Mouse (Mus musculus) limb, embryonic 11.5 days (tissue): ENCODE measurements around the gene Gm21887. TPM values are rescaled to one million over a fixed set of nuclear protein-coding genes. Genes with fewer than 3 reads are reported as not detected.
A peak's percentile ranks its signal among the peaks of the same experiment; 100 is the strongest.
"Not testable (repeated sequence)": the region's sequence is repeated elsewhere in the genome, so short reads cannot be mapped to it uniquely, and the experiment has no call there.

Experiments
- ATAC-seq: fragments of 200-750 bp; cut with Nextera tagmentation; 2 replicates; pipeline ENCODE4 v1.8.0; 2017; ENCODE audit warnings: low read depth; ENCODE audit not compliant: insufficient number of reproducible peaks, low FRiP score, low TSS enrichment
- DNase-seq: peaks from one replicate; pipeline ENCODE4 v3.0.0-alpha.2; 2015; ENCODE audit warnings: low spot score
- H3K27ac ChIP-seq: fragments of 300-500 bp; sonication (generic); replicated peaks from 2 replicates; pipeline ENCODE4 v1.5.1; 2014; ENCODE audit warnings: low read depth, mild to moderate bottlenecking, low read length
- H3K27me3 ChIP-seq: fragments of 300-500 bp; sonication (generic); 2 replicates; pipeline ENCODE4 v1.6.1; 2014; ENCODE audit warnings: mild to moderate bottlenecking, low read length, mixed read lengths; ENCODE audit not compliant: control insufficient read depth, insufficient read depth
- H3K36me3 ChIP-seq: fragments of 300-500 bp; sonication (generic); 2 replicates; pipeline ENCODE4 v1.6.1; 2014; ENCODE audit warnings: mild to moderate bottlenecking, low read length, moderate library complexity, mixed read lengths; ENCODE audit not compliant: control insufficient read depth, insufficient read depth
- H3K4me1 ChIP-seq: fragments of 300-500 bp; sonication (generic); 2 replicates; pipeline ENCODE4 v1.6.1; 2014; ENCODE audit warnings: low read length, mixed read lengths; ENCODE audit not compliant: control insufficient read depth, insufficient read depth
- H3K4me2 ChIP-seq: fragments of 300-500 bp; sonication (generic); 2 replicates; pipeline ENCODE4 v1.6.1; 2014; ENCODE audit warnings: low read depth, mild to moderate bottlenecking, moderate library complexity; ENCODE audit not compliant: severe bottlenecking
- H3K4me3 ChIP-seq: fragments of 300-500 bp; sonication (generic); 2 replicates; pipeline ENCODE4 v1.5.1; 2014; ENCODE audit warnings: low read depth, low read length
- H3K9ac ChIP-seq: fragments of 300-500 bp; sonication (generic); 2 replicates; pipeline ENCODE4 v1.6.1; 2014; ENCODE audit warnings: mild to moderate bottlenecking, low read length
- H3K9me3 ChIP-seq: fragments of 300-500 bp; sonication (generic); 2 replicates; pipeline ENCODE4 v1.6.1; 2016; ENCODE audit warnings: low read length; ENCODE audit not compliant: control insufficient read depth
- WGBS: fragments of 180-500 bp; shearing (Covaris S2); extraction: QIAGEN DNeasy Blood & Tissue Kit; methylation state at CpG from one replicate; pipeline ENCODE4 v1.1.7; 2014; 5-methylcytosine and 5-hydroxymethylcytosine counted together
- polyA plus RNA-seq: library from polyadenylated mRNA; unstranded; fragments of >200 nt; fragmentation: Nextera tagmentation; extraction: Ambion mirVana; gene quantifications from 2 replicates; pipeline ENCODE4 v1.2.1, GENCODE M21; 2014

The Gm21887 gene
- polyA plus RNA-seq, 1 experiment from 2014 or later, result 244 TPM

DNA sequence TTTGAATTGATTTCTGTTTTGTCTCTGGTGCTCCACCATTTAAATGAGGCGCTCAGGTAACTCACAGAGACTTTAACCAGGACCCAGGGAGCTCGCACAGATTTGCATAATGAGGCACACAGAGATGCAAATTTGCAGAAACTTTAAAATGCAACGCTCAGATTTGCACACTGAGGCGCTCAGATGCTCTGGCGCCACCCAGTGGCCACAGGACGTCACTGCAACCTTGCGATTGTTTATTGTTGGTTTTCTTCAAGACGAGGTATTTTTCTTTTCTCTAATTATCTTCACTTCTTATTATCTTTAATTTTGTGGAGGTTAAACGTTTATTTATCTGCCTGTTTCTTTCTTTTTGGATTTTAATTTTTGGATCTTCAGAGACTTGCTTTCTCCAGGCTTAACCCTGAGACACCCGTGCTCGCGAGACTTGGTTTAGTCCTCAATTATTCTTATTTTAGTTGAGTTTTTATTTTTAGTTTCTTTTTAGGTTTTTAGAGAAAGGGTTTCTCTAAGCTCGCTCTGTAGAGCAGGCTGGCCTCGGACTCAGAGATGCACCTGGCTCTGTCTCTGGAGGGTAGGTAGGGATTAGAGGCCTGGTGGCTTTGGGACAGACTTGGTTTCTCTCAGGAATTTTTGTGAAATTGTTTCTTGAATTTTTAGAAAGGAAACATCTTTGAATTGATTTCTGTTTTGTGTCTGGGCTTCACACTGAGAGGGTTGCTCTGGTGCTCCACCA lies 10.7 kb downstream of the Gm21887 start:
- DNase-seq, ATAC-seq, H3K4me1 ChIP-seq, H3K27ac ChIP-seq, H3K4me2 ChIP-seq, H3K4me3 ChIP-seq, H3K27me3 ChIP-seq, H3K9ac ChIP-seq: not testable (repeated sequence)
- Histone ChIP-seq H3K36me3 (peaks cover 20% of the 10 kb centered on the region), H3K9me3 (peaks cover 21% of the 10 kb centered on the region)
- WGBS, result 59% methylated on average over 14 of the region's 14 CpGs

GRCm38 (mm10) chrX:170020690-170021050 lies 11.2 kb downstream of the Gm21887 start:
- not testable (repeated sequence) for H3K27ac ChIP-seq, H3K4me3 ChIP-seq, H3K27me3 ChIP-seq, ATAC-seq, H3K4me1 ChIP-seq, H3K4me2 ChIP-seq, H3K9ac ChIP-seq
- H3K36me3 ChIP-seq, result peaks cover 20% of the 10 kb centered on the region
- H3K9me3 ChIP-seq, result peaks cover 21% of the 10 kb centered on the region
- peak; percentile 85 for DNase-seq
- 50% methylated on average over 9 of the region's 9 CpGs for WGBS

GRCm38 (mm10) chrX:170021205-170021604 lies 11.7 kb downstream of the Gm21887 start:
- Histone ChIP-seq H3K9me3 (peaks cover 21% of the 10 kb centered on the region), H3K36me3 (peaks cover 20% of the 10 kb centered on the region)

DNA sequence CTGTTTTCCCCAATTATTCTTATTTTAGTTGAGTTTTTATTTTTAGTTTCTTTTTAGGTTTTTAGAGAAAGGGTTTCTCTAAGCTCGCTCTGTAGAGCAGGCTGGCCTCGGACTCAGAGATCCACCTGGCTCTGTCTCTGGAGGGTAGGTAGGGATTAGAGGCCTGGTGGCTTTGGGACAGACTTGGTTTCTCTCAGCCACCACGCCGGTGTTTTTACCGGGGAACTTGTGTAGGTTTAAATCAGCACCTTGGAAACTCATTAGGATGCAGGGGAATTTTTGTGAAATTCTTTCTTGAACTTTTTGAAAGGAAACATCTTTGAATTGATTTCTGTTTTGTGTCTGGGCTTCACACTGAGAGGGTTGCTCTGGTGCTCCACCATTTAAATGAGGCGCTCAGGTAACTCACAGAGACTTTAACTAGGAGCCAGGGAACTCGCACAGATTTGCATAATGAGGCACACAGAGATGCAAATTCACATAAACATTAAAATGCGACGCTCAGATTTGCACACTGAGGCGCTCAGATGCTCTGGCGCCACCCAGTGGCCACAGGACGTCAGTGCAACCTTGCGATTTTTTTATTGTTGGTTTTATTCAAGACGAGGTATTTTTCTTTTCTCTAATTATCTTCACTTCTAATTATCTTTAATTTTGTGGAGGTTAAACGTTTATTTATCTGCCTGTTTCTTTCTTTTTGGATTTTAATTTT lies 12.4 kb downstream of the Gm21887 start:
- DNase-seq, result peak; percentile 87
- ATAC-seq, H3K9ac ChIP-seq, H3K27me3 ChIP-seq, H3K4me2 ChIP-seq, H3K27ac ChIP-seq, H3K4me1 ChIP-seq, H3K4me3 ChIP-seq: not testable (repeated sequence)
- WGBS, result 53% methylated on average over 15 of the region's 15 CpGs
- peaks cover 20% of the 10 kb centered on the region for H3K36me3 ChIP-seq
- peaks cover 21% of the 10 kb centered on the region for H3K9me3 ChIP-seq

More at GRCm38 (mm10) chrX:170021205-170021604, 11.7 kb downstream of the Gm21887 start:
- not testable (repeated sequence) for H3K9ac ChIP-seq, ATAC-seq, H3K4me1 ChIP-seq, H3K4me3 ChIP-seq, H3K4me2 ChIP-seq, H3K27ac ChIP-seq, H3K27me3 ChIP-seq
- WGBS, result 78% methylated on average over 12 of the region's 12 CpGs
- peak; percentile 62 for DNase-seq

Other genes starting within 250 kb of the Gm21887 start
- gene 4933400A11Rik, start 230.0 kb upstream of the Gm21887 start, polyA plus RNA-seq, result 0.20 TPM in 1 of 2 replicates, not detected in the other